Mouse (Mus musculus): Measurements from ENCODE around the gene 1700030K09Rik. TPM values are rescaled to one million over a fixed set of nuclear protein-coding genes. Genes with fewer than 3 reads are reported as not detected.

1700030K09Rik gene
- 16.4 and 17.2 TPM in 2 replicates for polyA plus RNA-seq (2015; fragmentation: Nextera tagmentation; extraction: Ambion mirVana)

DNA sequence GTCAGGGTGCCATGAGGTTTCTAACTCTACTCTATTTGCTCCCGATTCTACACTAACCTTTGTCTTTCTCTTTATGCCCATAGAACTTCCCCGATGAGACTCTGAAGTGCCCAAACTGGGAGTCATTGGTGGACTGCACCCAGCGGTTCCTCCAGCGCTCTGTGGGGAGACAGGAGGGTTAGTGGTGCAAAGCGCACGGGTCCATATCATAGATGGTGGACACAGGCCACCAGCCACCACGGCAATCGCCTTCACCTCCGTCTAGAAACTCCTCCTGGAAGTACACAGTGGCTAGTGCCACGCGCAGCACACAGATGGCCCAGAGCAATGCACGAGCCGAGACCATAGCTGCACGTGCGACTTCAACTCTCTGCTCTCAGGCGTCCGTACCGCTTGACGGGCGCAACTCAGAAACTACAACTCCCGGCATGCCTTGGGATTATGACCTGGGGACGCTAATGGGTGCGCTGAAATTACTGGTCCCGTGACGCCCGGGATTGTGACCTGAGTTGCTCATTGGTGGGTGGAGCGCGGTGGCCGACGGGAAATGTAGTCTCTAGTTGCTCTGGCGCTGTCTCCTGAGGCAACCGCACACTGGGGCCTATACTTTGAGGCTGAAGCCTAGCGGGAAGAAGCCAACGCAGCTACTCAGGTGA, at the start of gene 1700030K09Rik, which contains the start of gene Calr3:
Gene 1700030K09Rik (plus strand): TSS at position 543 of the 656 bp plus-strand sequence.
Gene Calr3 (minus strand): TSS at position 533 of the 656 bp plus-strand sequence.
- Histone ChIP-seq H3K36me3 (peaks cover 15% of the 10 kb centered on the region; the same call in 1 of the 2 replicates), H3K9me3 (no peaks in the 10 kb centered on the region), H3K4me2 (peak within 1 kb of the TSS; percentile 69), H3K4me1 (replicated peaks) (peaks cover 33% of the 10 kb centered on the region), H3K27me3 (no peaks in the 10 kb centered on the region), H3K27ac (replicated peaks) (peak within 1 kb of the TSS; percentile 68; the same call in 1 of the 2 replicates), H3K9ac (peak within 1 kb of the TSS; percentile 75), H3K4me3 (peak within 1 kb of the TSS; percentile 49)
- ATAC-seq (ENCODE audit: low read depth) = peak; percentile 98
- 5% methylated on average over 34 of the region's 34 CpGs for WGBS

DNA sequence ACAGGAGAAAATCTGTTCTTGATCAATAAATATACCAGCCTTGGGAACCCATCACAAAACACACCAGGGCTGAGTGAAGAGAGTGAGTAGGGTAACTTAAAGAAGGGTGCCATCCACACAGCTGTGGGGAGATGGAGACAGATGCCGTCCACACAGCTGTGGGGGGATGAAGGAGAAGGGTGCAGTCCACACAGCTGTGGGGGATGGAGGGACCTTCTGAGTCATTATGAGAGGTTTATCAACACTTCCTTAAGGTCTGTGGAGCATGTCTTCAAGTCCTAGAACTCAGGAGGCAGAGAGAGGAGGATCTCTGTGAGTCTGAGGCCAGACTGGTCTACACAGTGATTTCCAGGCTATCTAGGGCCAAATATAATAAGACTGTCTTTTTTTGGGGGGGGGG, 42.3 kb upstream of the 1700030K09Rik start:
- 74% methylated on average over 1 of the region's 1 CpGs for WGBS
- Histone ChIP-seq H3K4me1 (replicated peaks) (peaks cover 11% of the 10 kb centered on the region; the same call in 1 of the 2 replicates), H3K4me2 (no peak overlapping the region), H3K9me3 (no peaks in the 10 kb centered on the region), H3K27ac (replicated peaks) (no peak overlapping the region), H3K36me3 (peaks cover 35% of the 10 kb centered on the region), H3K4me3 (no peak overlapping the region), H3K9ac (no peak overlapping the region), H3K27me3 (no peaks in the 10 kb centered on the region)
- no peak for ATAC-seq (ENCODE audit: low read depth)

DNA sequence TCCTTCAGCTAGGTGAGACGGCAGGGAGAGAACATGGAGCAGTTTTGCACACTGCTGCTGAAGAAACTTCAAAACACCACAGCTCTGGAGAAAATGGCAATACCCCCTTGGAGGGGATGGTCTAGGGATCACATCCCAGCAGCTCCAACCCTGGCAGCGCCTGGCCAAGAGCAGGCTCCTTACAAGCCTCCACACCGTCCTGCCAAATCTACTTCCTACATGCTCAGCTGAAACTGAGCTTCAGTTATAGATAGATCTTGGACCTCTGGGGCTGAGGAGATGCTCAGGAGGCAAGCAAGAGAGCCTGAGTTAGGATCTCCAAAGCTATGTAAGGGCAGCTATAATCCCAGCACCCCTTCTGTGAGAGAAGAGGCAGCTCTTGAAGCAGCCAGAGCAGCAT, 40.7 kb upstream of the 1700030K09Rik start:
- Histone ChIP-seq H3K9ac (no peak overlapping the region), H3K27ac (replicated peaks) (no peak overlapping the region), H3K36me3 (peaks cover 19% of the 10 kb centered on the region), H3K9me3 (no peaks in the 10 kb centered on the region), H3K4me1 (replicated peaks) (peaks cover 11% of the 10 kb centered on the region; the same call in 1 of the 2 replicates), H3K4me2 (no peak overlapping the region), H3K27me3 (no peaks in the 10 kb centered on the region), H3K4me3 (no peak overlapping the region)
- no peak for ATAC-seq (ENCODE audit: low read depth)
- 96% methylated on average over 3 of the region's 3 CpGs for WGBS

DNA sequence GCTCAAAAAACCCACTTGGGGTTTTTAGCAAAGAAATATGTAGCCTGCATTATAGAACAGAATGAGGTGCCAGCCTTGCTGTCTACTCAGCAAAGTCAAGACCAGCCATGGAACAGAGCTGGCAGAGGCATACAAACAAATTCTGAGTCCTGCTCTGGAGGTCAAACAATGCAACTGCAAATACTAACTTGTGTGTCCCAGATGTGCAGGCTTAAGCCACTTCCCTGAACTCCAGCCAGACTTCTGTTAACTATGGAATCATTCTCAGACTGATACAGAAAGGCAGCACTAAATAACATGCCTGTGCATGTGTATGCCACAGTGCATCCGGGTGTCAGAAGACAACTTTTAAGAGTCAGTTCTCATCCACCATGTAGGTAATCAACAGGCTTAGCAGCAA, 35.8 kb upstream of the 1700030K09Rik start:
- Histone ChIP-seq H3K9ac (no peak overlapping the region), H3K4me3 (no peak overlapping the region), H3K27me3 (no peaks in the 10 kb centered on the region), H3K4me1 (replicated peaks) (peaks cover 29% of the 10 kb centered on the region), H3K36me3 (peaks cover 5% of the 10 kb centered on the region), H3K4me2 (no peak overlapping the region), H3K9me3 (no peaks in the 10 kb centered on the region), H3K27ac (replicated peaks) (no peak overlapping the region)
- no peak for ATAC-seq (ENCODE audit: low read depth)
- WGBS = 86% methylated on average over 1 of the region's 1 CpGs

DNA sequence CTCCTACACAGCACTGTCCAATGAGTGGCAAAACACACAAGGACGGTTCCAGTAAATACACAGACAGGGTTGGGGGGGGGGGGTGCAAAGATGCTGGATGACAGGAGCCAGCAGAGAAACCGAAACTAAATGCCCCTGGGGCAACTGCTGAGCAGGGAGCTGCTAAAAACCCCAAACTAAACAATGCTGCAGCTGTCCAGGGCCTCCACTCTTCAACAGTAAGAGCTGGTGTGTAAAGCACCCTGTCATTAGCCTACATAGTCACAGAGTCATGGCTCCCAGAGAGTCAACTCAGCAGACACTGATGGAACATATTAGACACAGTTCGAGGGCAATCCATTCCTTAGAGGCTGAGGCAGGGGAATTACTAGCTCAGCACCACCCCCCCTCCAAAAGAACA, 34.2 kb upstream of the 1700030K09Rik start:
- no peak overlapping the region for H3K4me2 ChIP-seq
- 46% methylated on average over 3 of the region's 3 CpGs for WGBS
- H3K9ac ChIP-seq = 0 out of 2 replicates have a peak overlapping the region, but pooled peaks have one; percentile 8
- H3K27me3 ChIP-seq = no peaks in the 10 kb centered on the region
- peaks cover 42% of the 10 kb centered on the region for H3K4me1 ChIP-seq (replicated peaks)
- H3K9me3 ChIP-seq = no peaks in the 10 kb centered on the region
- no peak overlapping the region for H3K27ac ChIP-seq (replicated peaks)
- no peak for ATAC-seq (ENCODE audit: low read depth)
- H3K4me3 ChIP-seq = no peak overlapping the region
- H3K36me3 ChIP-seq = peaks cover 5% of the 10 kb centered on the region

DNA sequence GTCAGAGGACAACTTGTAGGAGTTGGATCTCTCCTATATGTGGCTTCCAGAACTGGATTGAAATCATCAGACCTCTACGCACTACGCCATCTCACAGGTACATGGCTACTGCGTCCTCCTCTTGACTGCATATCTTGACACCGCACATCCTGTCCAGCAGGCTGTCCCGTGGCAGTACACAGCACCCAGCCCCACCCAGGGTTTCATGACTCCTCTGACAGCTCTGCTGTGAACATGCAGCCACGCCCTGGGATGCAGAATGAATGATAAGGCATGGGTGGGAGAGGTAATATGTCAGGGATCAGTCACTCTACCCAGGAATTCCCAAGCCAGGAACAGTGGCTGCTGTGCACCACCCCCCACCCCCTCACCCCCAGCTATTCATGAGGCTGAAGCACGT, 29.8 kb upstream of the 1700030K09Rik start:
- Histone ChIP-seq H3K4me1 (replicated peaks) (peaks cover 85% of the 10 kb centered on the region), H3K27me3 (no peaks in the 10 kb centered on the region), H3K4me2 (no peak overlapping the region), H3K36me3 (peaks cover 15% of the 10 kb centered on the region), H3K9ac (no peak overlapping the region), H3K27ac (replicated peaks) (no peak overlapping the region), H3K4me3 (no peak overlapping the region), H3K9me3 (no peaks in the 10 kb centered on the region)
- 89% methylated on average over 7 of the region's 7 CpGs for WGBS
- ATAC-seq (ENCODE audit: low read depth) = no peak

DNA sequence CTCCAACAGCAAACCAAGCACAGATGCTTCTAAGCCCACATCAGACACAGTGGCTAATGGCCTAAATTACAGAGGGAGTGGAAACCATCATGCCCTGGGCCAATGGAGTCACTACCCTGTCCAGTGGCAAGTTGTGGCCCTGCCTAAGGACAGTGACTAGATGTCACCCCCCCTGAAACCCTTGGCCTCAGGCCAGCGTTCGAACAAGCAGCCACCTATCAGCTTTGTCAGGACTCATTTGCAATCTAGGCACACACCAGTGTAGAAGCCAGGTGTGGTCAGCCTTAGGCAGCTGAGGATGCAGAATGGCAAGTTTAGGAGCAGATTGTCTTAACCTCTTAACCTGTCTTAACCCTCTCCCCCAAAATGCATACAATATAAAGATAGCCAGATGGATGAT, 28.4 kb upstream of the 1700030K09Rik start:
- Histone ChIP-seq H3K9ac (no peak overlapping the region), H3K4me2 (no peak overlapping the region), H3K9me3 (no peaks in the 10 kb centered on the region), H3K27me3 (no peaks in the 10 kb centered on the region), H3K4me1 (replicated peaks) (peaks cover 86% of the 10 kb centered on the region), H3K27ac (replicated peaks) (no peak overlapping the region), H3K36me3 (peaks cover 15% of the 10 kb centered on the region), H3K4me3 (no peak overlapping the region)
- ATAC-seq (ENCODE audit: low read depth) = no peak
- WGBS = 74% methylated on average over 2 of the region's 2 CpGs

DNA sequence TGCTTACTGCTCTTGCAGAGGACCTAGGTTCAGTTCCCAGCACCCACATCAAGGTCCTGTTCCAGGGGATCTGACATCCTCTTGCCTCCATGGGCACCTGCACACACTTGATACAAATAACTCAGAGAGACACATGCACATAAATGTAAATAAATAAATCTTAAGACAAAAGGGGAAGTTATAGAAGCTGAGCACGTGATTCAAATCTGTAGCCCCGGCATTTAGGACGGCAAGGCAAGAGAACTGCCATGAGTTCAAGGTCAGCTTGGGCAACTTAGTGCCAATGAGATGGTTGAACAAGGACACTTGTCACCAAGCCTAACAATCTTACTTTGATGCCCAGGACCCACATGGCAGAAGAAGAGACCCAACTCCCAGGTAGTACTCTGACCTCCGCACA, 25.6 kb upstream of the 1700030K09Rik start:
- Histone ChIP-seq H3K4me1 (replicated peaks) (peaks cover 77% of the 10 kb centered on the region), H3K27ac (replicated peaks) (no peak overlapping the region), H3K9ac (no peak overlapping the region), H3K9me3 (no peaks in the 10 kb centered on the region), H3K4me3 (no peak overlapping the region), H3K36me3 (peaks cover 10% of the 10 kb centered on the region), H3K27me3 (no peaks in the 10 kb centered on the region), H3K4me2 (no peak overlapping the region)
- no peak for ATAC-seq (ENCODE audit: low read depth)
- WGBS = 96% methylated on average over 4 of the region's 4 CpGs

DNA sequence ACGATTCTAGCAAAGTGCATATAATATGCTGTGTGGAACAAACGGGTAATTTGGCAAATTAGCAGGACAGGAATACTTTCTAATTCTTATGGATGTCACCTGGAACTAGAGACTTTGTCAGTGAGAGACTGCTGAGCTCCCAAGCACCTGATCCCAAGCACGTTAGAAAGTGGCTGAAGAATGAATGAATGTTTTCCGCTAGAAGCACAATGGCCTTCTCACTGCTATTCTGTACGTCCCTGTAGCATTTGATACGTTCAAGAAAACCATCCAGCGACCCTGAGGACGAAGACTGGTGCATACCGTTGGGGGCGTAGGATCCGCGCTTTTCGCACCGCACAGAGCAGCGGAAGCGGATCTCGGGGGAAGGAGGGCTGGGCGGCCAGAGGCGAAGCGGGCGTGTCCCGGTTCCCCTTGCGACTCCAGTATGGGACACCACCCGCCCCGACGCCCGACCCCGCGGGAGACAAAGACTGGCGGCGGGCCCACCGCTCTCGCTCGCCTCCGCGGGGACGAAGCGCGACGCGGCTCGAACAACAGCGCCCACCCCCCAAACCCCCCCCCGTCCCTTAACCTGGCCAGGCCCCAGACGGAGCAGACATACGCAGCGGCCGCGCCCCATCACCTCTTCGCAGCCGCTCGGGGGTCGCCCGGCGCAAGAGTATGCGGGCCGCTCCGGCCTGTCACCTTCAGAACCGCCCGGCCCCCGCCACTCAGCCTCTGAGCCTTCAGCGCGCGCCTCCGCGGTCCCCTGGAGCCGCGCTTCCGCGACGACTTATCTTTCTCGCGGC, 22.9 kb upstream of the 1700030K09Rik start:
- Histone ChIP-seq H3K27ac (replicated peaks) (peak overlapping the region; percentile 89), H3K4me1 (replicated peaks) (peaks cover 54% of the 10 kb centered on the region), H3K9me3 (no peaks in the 10 kb centered on the region), H3K36me3 (peaks cover 5% of the 10 kb centered on the region; the same call in 1 of the 2 replicates), H3K4me3 (peak overlapping the region; percentile 88), H3K27me3 (no peaks in the 10 kb centered on the region), H3K4me2 (peak overlapping the region; percentile 87), H3K9ac (peak overlapping the region; percentile 93)
- 1% methylated on average over 71 of the region's 73 CpGs for WGBS
- peak; percentile 77 for ATAC-seq (ENCODE audit: low read depth)

DNA sequence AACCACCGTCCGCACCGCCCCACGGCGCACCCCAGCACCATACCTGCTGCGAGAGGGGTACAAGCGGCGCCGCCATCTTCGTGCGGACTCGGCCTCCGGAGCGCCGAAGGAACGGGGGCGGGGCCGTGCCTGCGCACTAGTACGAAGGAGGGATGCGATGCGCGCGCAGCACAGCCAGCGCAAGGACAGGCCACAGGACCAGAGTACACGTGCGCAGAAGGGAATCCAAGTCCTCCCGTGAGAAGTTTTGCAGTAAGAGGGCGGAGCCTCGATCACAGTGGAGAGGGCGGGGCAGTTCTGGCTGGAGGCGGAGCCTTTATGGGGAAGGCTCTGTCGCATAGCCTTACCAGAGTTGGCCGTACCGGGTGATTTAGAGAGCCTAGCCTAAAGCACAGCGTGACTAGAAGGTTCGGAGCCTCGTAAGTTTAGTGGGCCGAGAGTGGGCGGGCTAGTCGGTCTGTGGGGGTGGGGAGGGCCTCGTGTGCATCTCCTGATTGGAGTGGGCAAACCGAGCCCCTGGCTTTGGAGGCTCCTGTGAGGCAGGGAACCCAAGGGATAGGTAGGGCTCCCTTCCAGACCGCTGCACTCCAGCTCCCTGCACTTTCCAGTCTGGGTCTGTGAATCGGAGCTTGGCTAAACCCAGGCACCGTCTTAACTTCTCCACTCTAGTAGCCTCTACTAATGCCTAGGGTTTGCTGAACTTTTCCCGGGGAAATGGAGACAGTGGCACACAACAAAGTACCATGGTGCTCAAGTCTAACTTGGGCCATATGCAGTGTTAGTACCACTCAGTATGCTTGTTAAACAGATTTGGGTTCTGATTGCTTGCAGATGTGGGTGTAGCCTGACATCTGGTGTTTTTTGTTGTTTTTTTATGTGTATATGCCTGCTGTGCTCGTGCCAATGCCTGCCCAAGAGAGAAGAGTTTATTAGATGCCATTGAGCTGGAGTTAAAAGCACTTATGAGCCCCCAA, 22.0 kb upstream of the 1700030K09Rik start, which contains the start of gene Eps15l1:
Gene Eps15l1 (minus strand): TSS at position 99 of the 974 bp plus-strand sequence.
- under 1% methylated on average over 48 of the region's 48 CpGs for WGBS
- peak within 1 kb of the TSS; percentile 93 for H3K9ac ChIP-seq
- no peaks in the 10 kb centered on the region for H3K9me3 ChIP-seq
- peak within 1 kb of the TSS; percentile 88 for H3K4me3 ChIP-seq
- ATAC-seq (ENCODE audit: low read depth) = peak; percentile 99
- H3K27me3 ChIP-seq = no peaks in the 10 kb centered on the region
- H3K4me1 ChIP-seq (replicated peaks) = peaks cover 45% of the 10 kb centered on the region
- peak within 1 kb of the TSS; percentile 89 for H3K27ac ChIP-seq (replicated peaks)
- peaks cover 5% of the 10 kb centered on the region; the same call in 1 of the 2 replicates for H3K36me3 ChIP-seq
- peak within 1 kb of the TSS; percentile 87 for H3K4me2 ChIP-seq

DNA sequence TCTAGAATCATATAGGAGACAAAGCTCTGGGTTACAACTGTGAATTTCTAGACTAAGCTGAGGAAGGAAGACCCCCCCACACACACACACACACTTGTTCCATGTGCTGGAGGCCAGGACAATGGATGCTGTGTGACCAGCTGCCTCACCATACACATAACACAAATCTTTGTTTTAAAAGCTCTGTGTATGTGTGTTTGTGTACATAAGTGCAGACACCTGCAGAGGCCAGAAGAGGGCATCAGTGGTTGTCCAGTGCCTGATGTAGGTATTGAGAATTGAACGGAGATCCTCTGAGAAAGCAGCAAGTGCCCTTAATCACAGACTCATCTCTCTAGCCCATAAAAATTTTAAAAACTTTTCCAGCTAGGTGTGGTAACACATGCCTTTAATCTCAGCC, 20.8 kb upstream of the 1700030K09Rik start:
- H3K9me3 ChIP-seq = no peaks in the 10 kb centered on the region
- no peak overlapping the region for H3K9ac ChIP-seq
- H3K27me3 ChIP-seq = no peaks in the 10 kb centered on the region
- no peak overlapping the region for H3K4me2 ChIP-seq
- 79% methylated on average over 1 of the region's 1 CpGs for WGBS
- H3K27ac ChIP-seq (replicated peaks) = no peak overlapping the region
- H3K36me3 ChIP-seq = peaks cover 5% of the 10 kb centered on the region; the same call in 1 of the 2 replicates
- no peak for ATAC-seq (ENCODE audit: low read depth)
- no peak overlapping the region for H3K4me3 ChIP-seq
- H3K4me1 ChIP-seq (replicated peaks) = peaks cover 32% of the 10 kb centered on the region

Data from neural tube, embryonic 13.5 days (tissue).